Mouse (Mus musculus) heart, postnatal 36 days (tissue): Measurements from ENCODE around the gene Enho. TPM values are rescaled to one million over a fixed set of nuclear protein-coding genes. Genes with fewer than 3 reads are reported as not detected.

ENCODE experiments used
- DNase-seq, 2 experiments: peaks; one replicate each; pipeline ENCODE4 v3.0.0; 2021 to 2022
- intact Hi-C: fragments of 180-260 bp; cut with DNase I; formaldehyde crosslinking; loops from one replicate; pipeline ENCODE4 v1.15.1; 2025
- total RNA-seq, 2 experiments: library from RNA; stranded (reverse); gene quantifications; 2 replicates each; pipeline ENCODE4 v1.2.3; 2021

The Enho gene
- total RNA-seq, 2 experiments from 2014 or later, result 9.1 to 9.9 TPM

- intact Hi-C loops, result no loop called here
These were observed 4.2 kb downstream of the Enho start for GRCm38 (mm10) chr4:41635906-41636305.

GRCm38 (mm10) chr4:41635224-41635623, 4.9 kb downstream of the Enho start:
- intact Hi-C loops, result no loop called here
- no peak for DNase-seq

More at GRCm38 (mm10) chr4:41635906-41636305, 4.2 kb downstream of the Enho start:
- DNase-seq, result no peak

- no peak for DNase-seq
- intact Hi-C loops, result no loop called here
These were observed 5.5 kb downstream of the Enho start for GRCm38 (mm10) chr4:41634631-41635030.

DNA sequence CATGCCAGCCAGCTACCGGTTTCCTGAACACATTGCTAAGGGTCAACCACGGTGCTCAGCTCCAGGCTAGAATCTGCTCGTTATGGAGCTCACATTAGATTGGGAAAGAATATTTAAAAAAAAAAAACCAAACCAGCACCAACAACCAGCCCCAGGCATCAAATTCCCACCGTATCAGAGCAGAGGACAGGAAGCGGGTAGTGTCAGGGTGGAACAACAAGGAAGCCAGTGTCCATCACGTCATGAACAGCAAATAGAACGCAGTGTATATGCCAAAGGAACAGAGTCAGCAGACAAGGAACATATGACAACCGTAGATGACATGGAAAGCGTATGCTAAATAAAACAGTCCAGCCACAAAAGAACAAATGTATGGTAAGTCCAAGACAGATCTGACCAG, 7.1 kb downstream of the Enho start:
- intact Hi-C loops, result no loop called here
- DNase-seq, result no peak

DNA sequence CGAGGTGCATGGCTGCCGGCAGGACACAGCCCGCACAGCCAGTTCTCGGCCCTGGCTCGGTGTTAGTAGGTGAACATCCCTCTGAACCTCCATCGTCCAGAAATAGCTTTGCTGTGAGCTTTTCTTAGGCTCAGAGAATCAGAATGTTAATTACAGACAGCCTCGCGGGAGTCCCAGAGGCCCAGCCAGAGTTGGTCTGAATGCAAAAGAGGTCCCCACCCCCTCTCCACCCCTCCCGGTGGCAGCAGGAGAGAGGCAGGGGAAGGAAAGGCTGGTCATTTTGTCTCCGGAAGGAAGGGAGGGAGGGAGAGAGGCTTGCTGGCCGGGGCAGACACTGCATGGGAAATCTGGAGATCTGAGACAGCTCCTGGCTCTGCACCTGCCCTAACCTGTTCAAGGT, 8.7 kb downstream of the Enho start:
- DNase-seq, result peak; percentile 33 to 43

GRCm38 (mm10) chr4:41630196-41630595, 9.9 kb downstream of the Enho start:
- intact Hi-C loops, result no loop called here
- no peak for DNase-seq

More for the DNA sequence above, 8.7 kb downstream of the Enho start:
- intact Hi-C loops, result no loop called here

GRCm38 (mm10) chr4:41628202-41628927, 11.8 kb downstream of the Enho start:
- intact Hi-C loops, result no loop called here
- no peak for DNase-seq

DNA sequence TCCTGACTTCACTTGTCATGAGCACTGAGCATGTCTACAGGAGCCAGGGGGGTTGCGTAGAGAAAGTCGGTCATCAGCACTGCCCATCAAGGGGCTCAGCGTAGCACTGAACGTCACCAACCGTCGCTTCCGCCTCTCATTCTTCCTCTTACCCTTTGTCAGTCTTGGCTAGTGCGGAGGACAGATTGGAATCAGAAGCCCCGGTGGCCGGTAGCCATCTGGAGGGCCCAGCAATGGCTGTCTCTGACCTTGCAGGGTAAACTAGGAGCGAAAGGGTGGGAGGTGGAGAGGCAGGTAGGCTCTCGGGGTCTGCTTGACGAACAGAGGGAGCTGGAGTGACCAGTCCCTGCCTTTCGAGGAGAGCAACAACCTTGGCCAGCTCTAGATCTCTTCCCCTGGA, 18.1 kb downstream of the Enho start:
- DNase-seq, result no peak
- intact Hi-C loops, result no loop called here

DNA sequence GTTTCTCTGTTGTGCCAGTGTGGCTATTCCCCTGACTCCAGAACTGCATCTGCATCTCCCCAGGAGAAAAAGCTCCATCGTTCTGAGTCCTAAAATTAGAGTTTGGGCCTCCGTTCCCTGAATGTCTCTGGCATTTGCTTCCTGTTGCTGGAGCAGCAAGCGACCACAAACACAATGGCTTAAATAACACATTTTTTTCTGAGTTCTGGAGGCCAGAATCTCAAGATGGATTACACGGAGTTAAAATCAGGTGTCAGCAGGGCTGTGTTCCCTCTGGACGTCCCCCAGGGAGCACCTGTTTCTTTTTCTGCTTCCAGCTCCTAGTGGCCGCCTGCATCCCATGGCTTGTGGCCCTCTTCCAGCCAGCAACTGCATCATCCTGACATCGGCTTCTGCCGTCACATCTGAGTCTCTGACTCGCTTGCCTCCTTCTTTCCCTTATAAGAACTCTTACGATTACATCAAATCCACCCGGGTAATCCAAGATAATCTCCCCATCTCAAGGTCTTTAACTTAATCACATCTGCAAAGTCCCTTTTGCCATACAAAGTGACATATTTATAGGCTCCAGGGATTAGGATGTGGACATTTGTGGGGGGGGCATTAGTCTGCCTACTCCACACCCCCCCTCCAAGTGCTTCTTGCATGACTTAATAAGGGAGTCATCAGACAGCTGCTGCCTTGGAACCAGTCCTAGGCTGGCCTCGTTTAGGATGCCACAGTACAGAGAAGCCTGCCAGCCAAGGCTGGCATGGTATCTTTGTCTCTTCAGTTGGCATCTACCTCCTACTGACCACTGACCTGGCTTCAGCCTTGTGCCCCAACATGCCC, 21.0 kb downstream of the Enho start:
- intact Hi-C loops, result loop anchor here (5.0 kb wide), 1 partner anchor 88 kb away; no protein-coding TSS in a partner anchor

GRCm38 (mm10) chr4:41615661-41616599, 24.2 kb downstream of the Enho start:
- intact Hi-C loops, result loop anchor here (2.0 to 5.0 kb wide), 2 partner anchors 37 to 91 kb away; no protein-coding TSS in a partner anchor
- DNase-seq, result no peak

More for the DNA sequence above, 21.0 kb downstream of the Enho start:
- no peak for DNase-seq

DNA sequence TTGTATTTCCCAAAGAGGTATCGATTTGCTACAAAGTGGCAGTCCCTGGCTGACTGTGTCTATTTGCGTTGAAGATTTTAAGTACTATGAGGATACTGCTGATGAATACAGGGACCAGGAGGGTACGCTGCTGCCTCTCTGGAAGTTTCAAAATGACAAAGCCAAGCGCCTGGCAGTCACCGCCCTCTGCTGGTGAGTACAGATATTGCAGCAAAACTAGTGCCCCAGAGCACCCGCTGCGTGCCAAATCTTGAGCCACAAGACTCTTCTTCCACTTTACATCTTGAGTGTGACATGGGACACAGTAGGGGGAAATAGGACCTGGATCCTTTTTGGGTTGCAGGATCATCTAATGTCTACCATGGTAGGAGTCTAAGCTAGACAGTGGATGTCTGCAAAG, 26.0 kb downstream of the Enho start:
- peak; percentile 84 for DNase-seq
- intact Hi-C loops, result loop anchor here (1.0 to 2.0 kb wide), 3 partner anchors 39 to 146 kb away; no protein-coding TSS in a partner anchor

- DNase-seq, result no peak
- intact Hi-C loops, result no loop called here
These were observed 28.0 kb downstream of the Enho start for GRCm38 (mm10) chr4:41612166-41612565.

DNA sequence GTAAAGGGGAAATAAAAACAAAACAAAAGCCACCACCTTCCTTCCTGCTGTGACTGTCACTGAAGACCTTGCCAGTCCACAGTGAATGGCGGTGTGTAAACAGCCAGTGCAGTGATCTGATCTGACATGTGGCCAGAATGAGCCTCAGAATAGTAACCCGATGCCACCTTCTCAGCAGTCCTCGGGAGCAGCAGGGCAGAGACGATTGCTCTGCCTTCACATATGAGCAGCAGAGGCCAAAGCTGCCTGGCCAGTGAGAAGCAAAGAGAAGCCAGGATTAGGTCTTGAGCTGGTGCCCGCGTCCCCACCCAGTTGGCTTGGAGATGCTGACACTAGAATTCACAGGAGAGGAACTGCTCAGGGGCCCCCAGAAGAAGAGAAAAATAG, 29.5 kb downstream of the Enho start:
- intact Hi-C loops, result no loop called here
- no peak for DNase-seq

GRCm38 (mm10) chr4:41609681-41610593, 30.2 kb downstream of the Enho start:
- no peak for DNase-seq
- intact Hi-C loops, result no loop called here

DNA sequence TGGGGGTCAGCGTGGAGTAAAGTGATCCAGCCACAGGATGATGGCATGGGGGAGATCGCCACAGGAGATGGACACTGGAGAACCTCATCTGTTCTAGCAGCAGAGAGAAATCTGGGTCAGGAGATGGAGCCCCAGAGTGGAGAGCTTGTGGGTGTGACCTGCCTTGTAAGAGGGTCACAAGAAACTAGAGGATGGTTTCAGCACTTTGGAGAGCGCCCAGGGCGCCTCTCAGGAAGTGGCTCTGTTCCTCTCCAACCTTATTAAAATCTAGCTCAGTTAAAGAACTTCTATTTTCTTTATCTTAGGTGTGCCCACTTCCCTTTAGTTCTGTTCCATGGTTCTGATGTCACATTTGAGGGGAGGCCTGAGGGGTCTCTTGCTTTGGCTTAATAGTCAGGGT, 33.3 kb downstream of the Enho start:
- intact Hi-C loops, result no loop called here
- DNase-seq, result peak; percentile 29 to 44

- DNase-seq, result no peak
- intact Hi-C loops, result no loop called here
These were observed 35.4 kb downstream of the Enho start for GRCm38 (mm10) chr4:41604476-41605396.

- intact Hi-C loops, result no loop called here
- DNase-seq, result no peak
These were observed 37.3 kb downstream of the Enho start for GRCm38 (mm10) chr4:41602818-41603217.
